Mouse (Mus musculus) ES-Bruce4 (cell line): ENCODE data around the gene Rad51ap1.
A peak's percentile ranks its signal among the peaks of the same experiment; 100 is the strongest.

ENCODE experiments used
- EP300 ChIP-seq: IDR thresholded peaks from 2 replicates; pipeline ENCODE4 v1.6.1; 2011; ENCODE audit warnings: low read depth, low read length; ENCODE audit not compliant: insufficient read depth
- POLR2A ChIP-seq: IDR thresholded peaks from one replicate; pipeline ENCODE4 v1.8.1; 2011; ENCODE audit warnings: low read length; ENCODE audit not compliant: insufficient read depth

DNA sequence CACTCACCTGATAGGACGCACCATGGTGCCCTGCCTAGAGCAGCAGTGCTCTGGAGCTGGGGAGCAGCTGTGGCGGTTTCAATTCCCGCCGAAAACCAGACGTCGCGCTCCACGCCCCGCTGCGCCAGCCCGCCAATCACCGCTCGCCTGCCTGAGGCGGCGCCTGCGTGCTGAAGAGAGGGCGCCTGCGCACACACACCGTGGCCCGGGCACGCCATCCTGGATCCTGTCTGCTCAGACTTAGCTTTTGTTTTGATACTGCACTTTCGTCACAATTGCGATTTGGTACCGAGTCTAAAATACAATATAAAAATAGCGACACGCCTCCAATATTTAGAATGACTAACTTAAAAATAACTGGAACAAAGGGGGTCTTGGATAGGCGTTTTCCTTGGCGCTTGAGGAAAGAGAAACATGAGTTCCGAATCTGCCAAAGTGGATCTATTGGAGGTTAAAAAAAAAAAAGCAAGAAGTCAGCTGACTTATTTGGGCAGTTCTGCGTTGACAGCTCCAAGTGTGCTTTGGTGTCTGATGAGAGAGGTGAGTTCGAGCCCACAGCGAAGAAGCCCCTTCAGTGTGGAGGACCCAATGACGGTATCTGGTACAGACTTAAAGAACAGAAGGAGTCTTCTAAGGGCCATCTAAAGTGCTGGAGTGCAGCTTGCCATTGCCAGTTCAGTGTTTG is at the start of gene Rad51ap1, which contains the start of gene D6Wsu163e:
- peak; percentile 80 for TF ChIP-seq POLR2A
- peak; percentile 29; the same call in 1 of the 2 replicates for TF ChIP-seq EP300
